Mouse (Mus musculus) brain, embryonic 18.5 days (tissue): ENCODE measurements around the gene Stbd1.

Experiments
- DNase-seq: peaks from one replicate; pipeline ENCODE4 v3.0.0-alpha.2; 2012; ENCODE audit warnings: low read depth, low spot score

Stbd1 gene

GRCm38 (mm10) chr5:92635891-92636290 lies 33.0 kb downstream of the Stbd1 start:
- DNase-seq: no peak

- DNase-seq: no peak
Observed at GRCm38 (mm10) chr5:92640861-92641260, 38.0 kb downstream of the Stbd1 start.
